Mouse (Mus musculus) lung, adult 2 months (tissue): ENCODE results near the gene Pilra. TPM values are rescaled to one million over a fixed set of nuclear protein-coding genes. Genes with fewer than 3 reads are reported as not detected.

ENCODE experiments used
- DNase-seq: peaks from one replicate; pipeline ENCODE4 v3.0.0; 2022
- H3K4me1 ChIP-seq: fragments of 200-500 bp; 2 replicates; pipeline ENCODE4 v1.6.1; 2011; ENCODE audit warnings: low read length; ENCODE audit not compliant: control insufficient read depth, insufficient read depth
- H3K4me3 ChIP-seq: fragments of 200-500 bp; replicated peaks from 2 replicates; pipeline ENCODE3; 2011; ENCODE audit warnings: low read depth, mild to moderate bottlenecking, control low read depth, low read length; ENCODE audit errors: extremely low read depth
- CTCF ChIP-seq: fragments of 200-500 bp; IDR thresholded peaks from 2 replicates; pipeline ENCODE4 v1.5.1; 2011; ENCODE audit warnings: mild to moderate bottlenecking, low read length, control low read depth; ENCODE audit not compliant: insufficient read depth
- POLR2A ChIP-seq: fragments of 200-500 bp; IDR thresholded peaks from 2 replicates; pipeline ENCODE4 v1.6.1; 2011; ENCODE audit warnings: low read depth, mild to moderate bottlenecking, control low read depth, low read length, borderline replicate concordance; ENCODE audit errors: extremely low read depth
- WGBS: fragments of 180-500 bp; shearing (Covaris S2); methylation state at CpG from one replicate; pipeline ENCODE4 v1.1.7; 2018; 5-methylcytosine and 5-hydroxymethylcytosine counted together
- polyA plus RNA-seq: library from polyadenylated mRNA; depleted of rRNA; stranded (reverse); fragments of >200 nt; gene quantifications from 2 replicates; pipeline ENCODE4 v1.2.3, GENCODE M21; 2012

The Pilra gene
- polyA plus RNA-seq, 1 experiment = 27.9 TPM

DNA sequence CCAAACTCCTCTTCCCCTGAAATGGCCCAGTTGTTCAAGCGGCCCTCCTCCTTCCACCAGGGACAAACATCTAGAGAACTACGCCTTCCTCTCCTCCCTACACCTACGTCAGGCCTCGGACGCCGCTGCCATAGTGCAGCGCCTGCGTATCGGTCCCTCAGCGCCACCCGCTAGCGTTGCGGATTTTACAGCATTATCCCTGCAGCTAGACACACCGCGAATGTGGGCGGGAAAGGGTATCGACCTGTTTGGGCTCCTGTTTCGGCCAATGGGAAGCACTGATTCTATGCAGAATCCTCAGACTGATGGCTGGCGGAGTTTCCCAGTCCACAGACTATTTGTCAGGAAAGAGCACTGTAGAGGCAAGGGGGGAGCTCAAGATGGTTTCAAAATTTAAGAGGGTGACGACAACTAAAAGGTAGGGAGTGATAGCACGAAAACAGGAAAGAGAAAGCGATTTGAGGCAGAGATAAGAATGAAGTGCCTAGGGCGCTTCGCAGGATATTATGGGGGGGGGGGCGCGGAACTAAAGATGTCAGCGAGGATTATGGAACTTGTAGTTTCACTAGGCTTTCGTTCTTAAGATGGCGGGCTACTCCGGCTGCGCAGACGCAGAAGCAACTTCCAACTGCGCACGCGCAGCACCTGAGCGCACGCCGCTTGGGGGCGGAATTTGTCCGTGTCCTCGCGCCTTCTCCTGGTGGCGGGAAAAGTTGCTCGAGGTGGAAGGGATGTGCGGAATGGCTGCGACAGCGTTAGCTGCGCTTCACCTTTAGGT is 48.7 kb downstream of the Pilra start, which contains the start of the genes Mepce and Zcwpw1:
Gene Mepce (minus strand): TSS at position 505 of the 778 bp plus-strand sequence.
Gene Zcwpw1 (plus strand): TSS at position 648 of the 778 bp plus-strand sequence.
- H3K4me1 ChIP-seq = peaks cover 21% of the 10 kb centered on the region
- H3K4me3 ChIP-seq = peak within 1 kb of the TSS; percentile 93
- WGBS = under 1% methylated on average over 48 of the region's 48 CpGs
- TF ChIP-seq POLR2A = peak; percentile 92; the same call in 1 of the 2 replicates
- peak; percentile 71 for TF ChIP-seq CTCF
- DNase-seq = peak; percentile 93

DNA sequence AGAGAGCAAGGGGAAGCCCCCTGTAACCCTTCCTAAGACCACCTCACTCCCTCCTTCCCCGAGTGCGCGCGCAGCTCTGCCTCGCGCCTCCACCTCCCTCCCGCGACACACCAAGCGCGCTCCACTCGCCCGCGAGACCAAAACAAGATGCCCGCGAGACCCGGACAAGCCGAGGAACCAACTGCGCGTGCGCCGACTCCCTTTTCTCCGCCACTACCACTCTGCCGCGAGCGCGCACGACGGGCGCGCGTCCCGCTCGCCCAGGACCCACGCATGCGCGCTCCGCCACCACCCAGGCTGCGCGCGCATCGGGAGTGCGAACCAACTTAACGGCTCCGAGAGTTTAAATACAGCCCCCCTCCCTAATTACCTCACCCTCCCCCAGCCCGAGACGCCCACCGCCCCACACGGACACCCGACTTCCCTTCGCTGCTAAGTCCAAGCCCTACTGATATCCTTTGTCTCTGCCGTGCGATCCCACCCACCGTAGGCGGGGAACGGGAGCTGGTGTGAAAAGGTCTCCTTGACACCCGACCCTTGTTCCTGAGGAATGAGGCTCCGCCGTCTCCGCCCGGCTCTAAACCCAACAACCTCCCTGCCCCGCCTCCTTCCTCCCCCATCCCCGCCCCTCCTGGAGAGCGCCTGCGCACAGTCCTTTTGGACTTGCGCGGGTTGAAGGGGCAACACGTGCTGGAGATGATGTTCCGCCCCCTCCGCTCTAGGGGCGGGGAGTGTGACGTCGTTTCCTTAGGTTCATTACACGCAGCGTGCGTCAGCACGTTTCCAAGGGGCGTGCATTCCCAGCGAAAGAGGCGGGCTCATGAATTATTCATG is 49.8 kb downstream of the Pilra start:
- Histone ChIP-seq H3K4me1 (peaks cover 21% of the 10 kb centered on the region), H3K4me3 (peak overlapping the region; percentile 93)
- DNase-seq = peak; percentile 97
- no peak for TF ChIP-seq CTCF
- TF ChIP-seq POLR2A = peak; percentile 99; the same call in 1 of the 2 replicates
- WGBS = under 1% methylated on average over 79 of the region's 79 CpGs

DNA sequence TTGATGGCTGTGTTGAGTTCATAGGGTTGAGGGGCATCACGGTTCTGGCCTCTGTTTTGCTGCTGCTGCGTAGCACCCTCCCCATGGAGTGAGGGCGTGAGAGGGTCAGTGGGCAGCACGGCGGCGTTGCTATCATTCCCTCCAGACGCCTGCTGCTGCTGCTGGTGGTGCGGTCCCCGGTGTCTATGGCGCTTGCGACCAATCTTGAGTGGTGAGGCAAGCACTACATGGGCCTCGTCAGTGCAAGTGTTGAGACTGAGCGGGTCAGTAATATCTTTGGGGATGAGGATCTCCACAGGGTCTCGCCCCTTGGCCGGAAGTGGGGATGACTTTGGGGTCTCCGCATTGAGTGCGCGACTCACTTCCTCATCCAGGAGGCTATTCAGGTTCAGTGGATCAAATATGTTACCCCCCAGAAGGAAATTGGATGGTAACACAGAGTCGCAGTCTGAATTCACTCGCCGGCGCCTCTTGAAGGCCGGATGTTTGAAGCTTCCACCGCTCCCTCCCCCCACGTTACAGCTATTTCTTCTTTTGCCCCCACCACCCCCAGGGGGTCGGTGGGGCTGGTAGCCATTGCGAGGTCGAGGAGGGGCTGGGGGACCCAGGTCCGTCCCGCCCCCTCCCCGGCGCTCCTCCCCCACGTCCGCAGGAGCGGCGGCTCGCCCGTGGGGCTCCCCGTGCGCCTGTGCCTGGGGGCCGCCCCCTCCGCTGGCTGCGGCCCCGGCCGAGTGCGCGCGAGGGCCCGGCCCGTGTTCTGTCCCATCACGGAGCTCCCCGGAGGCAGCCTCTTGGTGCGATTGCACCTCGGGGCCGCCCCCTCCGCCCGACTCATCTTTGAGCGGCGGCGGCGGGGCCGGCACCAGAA is 50.7 kb downstream of the Pilra start:
- WGBS = 2% methylated on average over 61 of the region's 62 CpGs
- peak; percentile 37 for DNase-seq
- TF ChIP-seq POLR2A (no peak), CTCF (no peak)
- peak overlapping the region; percentile 93 for H3K4me3 ChIP-seq
- H3K4me1 ChIP-seq = peaks cover 21% of the 10 kb centered on the region

DNA sequence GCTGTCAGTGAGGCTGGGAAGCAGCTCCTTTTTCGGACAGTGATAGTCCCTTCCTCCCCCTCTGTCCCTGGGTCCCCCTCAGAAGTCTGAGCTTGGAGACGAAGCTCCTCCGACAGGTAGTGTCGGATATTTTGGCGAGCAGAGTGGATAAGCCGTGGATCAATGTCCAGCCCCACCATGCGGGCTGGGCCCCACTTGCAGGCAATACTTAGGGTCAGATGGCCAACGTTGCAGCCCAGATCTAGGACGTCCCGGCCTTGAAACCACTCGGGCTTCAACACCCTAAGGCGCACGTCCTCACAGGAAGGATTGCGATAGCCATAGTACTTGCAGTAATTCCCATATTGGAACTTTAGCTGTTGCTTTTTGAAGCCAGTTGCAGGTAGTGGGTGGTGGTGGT is 51.5 kb downstream of the Pilra start:
- 58% methylated on average over 14 of the region's 14 CpGs for WGBS

DNA sequence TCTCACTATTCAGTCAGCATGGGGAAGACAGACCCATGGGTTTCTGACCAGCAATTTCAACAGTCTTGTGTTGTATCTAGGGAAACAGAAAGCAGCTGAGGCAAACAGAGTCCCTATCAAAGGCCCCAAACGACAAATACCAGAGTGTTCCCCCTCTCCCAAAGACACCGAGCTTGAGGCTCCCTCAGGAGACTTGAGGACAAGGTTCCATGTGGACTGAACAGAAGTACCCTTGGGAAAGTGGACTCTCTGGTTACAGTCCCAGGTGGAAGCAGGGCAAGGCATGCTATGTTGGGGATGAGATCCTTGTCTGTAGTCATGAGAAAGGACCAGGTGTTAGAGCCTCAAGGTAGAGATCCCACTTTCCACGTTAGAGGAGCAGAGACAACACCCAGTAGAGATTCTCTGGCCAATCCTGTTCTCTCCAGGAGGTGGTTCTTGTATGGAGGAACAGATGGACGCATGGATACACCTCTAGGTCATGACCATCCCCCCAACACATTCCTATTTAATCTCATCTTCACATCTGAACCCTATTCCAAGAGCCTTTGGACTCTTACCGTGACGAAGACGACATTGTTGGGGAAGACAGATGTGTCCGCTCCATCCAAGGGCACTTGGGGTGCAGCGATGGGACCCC is 52.1 kb downstream of the Pilra start:
- DNase-seq = peak; percentile 10
- Histone ChIP-seq H3K4me1 (peaks cover 21% of the 10 kb centered on the region), H3K4me3 (no peak overlapping the region)
- WGBS = 52% methylated on average over 9 of the region's 9 CpGs
- TF ChIP-seq CTCF (no peak), POLR2A (no peak)

More for the DNA sequence above, 51.5 kb downstream of the Pilra start:
- Histone ChIP-seq H3K4me3 (no peak overlapping the region), H3K4me1 (peaks cover 21% of the 10 kb centered on the region)
- TF ChIP-seq CTCF = no peak
- peak; percentile 6 for DNase-seq

DNA sequence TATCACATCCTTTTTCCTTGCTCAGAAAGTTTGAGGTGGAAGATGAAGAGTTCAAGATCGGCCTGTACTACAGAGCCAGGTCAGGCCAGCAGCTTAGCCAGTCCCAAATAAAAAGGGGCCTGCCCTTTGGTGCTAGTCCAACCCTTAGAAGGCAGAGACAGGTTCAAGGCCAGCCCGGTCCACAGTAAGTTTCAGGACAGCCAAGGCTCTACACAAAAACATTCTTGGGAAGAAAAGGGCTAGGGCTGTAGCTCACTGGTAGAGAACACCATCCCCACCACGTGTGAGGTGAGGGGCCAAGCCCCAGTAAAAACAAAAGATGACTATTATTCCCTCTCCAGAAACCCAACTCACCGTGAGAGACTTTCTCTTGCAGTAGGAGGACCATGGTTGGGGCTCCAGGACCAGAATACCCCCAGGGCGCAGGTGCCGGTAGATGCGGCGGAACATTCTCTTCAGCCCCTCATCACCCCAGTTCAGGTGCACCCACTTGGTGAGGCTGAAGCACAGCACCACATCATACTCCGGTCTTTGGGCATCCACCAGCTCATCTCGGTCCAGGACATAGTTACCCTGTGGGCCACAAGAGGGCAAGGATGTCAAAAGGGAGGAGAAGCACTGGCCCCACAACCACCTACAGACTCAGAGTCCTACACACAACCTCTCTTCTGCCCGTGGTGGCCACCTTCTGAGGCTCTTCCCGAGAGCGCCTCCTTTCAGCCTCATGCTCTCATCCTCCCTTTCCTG is 53.1 kb downstream of the Pilra start:
- TF ChIP-seq POLR2A (no peak), CTCF (no peak)
- 69% methylated on average over 13 of the region's 13 CpGs for WGBS

DNA sequence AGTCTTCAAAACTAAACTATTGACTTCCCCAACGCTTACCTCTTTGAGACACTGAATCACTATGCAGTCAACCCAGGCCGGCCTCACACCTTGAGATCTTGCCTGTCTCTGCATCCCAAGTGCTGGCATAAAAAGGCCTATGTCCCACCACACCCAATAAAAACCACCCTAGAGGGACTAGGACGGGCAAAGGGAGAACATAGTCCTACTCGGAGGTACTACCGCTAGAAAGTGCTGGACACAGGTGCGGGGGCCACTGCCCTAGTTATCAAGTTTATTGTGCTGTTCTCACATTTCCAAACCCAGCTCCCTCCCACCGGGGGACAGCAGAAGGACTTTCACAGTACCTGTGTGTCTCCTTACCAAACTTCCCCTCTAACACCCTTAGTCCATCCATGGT is 54.4 kb downstream of the Pilra start:
- Histone ChIP-seq H3K4me1 (peaks cover 21% of the 10 kb centered on the region), H3K4me3 (no peak overlapping the region)
- 90% methylated on average over 7 of the region's 7 CpGs for WGBS
- TF ChIP-seq POLR2A = no peak
- TF ChIP-seq CTCF = no peak
- DNase-seq = no peak

More for the DNA sequence above, 53.1 kb downstream of the Pilra start:
- peaks cover 21% of the 10 kb centered on the region for H3K4me1 ChIP-seq
- no peak for DNase-seq
- no peak overlapping the region for H3K4me3 ChIP-seq
